Mouse (Mus musculus): ENCODE results near the gene Cdc42ep4.

DNA sequence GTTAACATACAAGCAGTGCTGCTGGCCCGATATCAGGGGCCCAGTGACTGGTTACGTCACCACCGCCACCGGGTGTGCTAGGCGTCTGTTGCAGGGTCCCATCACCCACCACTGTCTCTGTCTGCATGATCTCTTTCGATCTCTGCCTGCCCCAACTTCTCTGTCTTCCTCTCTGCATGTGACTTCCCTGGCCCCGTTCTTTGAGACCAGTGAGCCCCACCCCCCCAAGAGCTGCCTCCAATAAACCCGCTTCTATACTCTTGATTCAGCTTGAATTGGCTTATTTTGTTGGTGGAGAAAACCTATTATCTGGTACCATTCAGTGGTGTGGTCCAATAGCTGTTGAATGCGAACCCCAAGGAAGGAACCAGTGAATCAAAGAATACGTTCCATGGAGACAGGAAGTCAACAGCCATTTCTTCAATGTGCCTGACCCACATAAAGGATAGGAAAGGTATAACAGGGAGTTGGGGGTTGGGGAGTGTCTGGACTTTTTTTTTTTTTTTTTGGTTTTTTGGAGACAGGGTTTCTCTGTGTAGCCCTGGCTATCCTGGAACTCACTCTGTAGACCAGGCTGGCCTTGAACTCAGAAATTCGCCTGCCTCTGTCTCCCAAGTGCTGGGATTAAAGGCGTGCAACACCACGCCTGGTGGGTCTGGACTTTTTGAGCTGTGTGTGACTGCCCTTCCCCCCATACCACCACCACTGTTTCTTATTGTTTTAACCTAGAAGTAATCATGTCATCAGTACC lies 35.9 kb upstream of the Cdc42ep4 start:
- TF ChIP-seq ZC3H11A (IDR thresholded peaks at IDR 0.05; ENCODE audit: low read depth, low read length): no peak
- TF ChIP-seq E2F4 (IDR thresholded peaks at IDR 0.05; ENCODE audit: insufficient replicate concordance, low read depth, low read length): no peak
- no peak for TF ChIP-seq CTCF (conservative IDR thresholded peaks at IDR 0.05 in 1 of 2, IDR thresholded peaks at IDR 0.05 in 1 of 2; ENCODE audit: low read depth in 2 of 2, low read length in 2 of 2)
- no peak for TF ChIP-seq USF1 (IDR thresholded peaks at IDR 0.05; ENCODE audit: low read depth, low read length)
- TF ChIP-seq POLR2A (IDR thresholded peaks at IDR 0.05; ENCODE audit: low read depth, low read length): no peak
- no peak for TF ChIP-seq SMC3 (IDR thresholded peaks at IDR 0.05; ENCODE audit: low read depth, low read length)
- TF ChIP-seq HCFC1 (IDR thresholded peaks at IDR 0.05; ENCODE audit: low read depth, low read length): no peak
- no peak for TF ChIP-seq MAX (IDR thresholded peaks at IDR 0.05; ENCODE audit: low read length)
- no peak for TF ChIP-seq MAZ (IDR thresholded peaks at IDR 0.05; ENCODE audit: low read depth, low read length)
- no peak for TF ChIP-seq POLR2AphosphoS2 (IDR thresholded peaks at IDR 0.05; ENCODE audit: low read depth, low read length)
- no peak for TF ChIP-seq EP300 (IDR thresholded peaks at IDR 0.05; ENCODE audit: low read length)
- TF ChIP-seq RCOR1 (conservative IDR thresholded peaks at IDR 0.05; ENCODE audit: low read depth, low read length): no peak
- TF ChIP-seq MAFK (IDR thresholded peaks at IDR 0.05; ENCODE audit: insufficient replicate concordance, low read length): no peak
